Mouse (Mus musculus) hindbrain, embryonic 15.5 days (tissue): Measurements from ENCODE around the gene Stac2. TPM values are rescaled to one million over a fixed set of nuclear protein-coding genes. Genes with fewer than 3 reads are reported as not detected.

Experiments used
- ATAC-seq: fragments of 200-750 bp; cut with Nextera tagmentation; 2 replicates; pipeline ENCODE4 v1.8.0; 2017; ENCODE audit warnings: low read depth, moderate number of reproducible peaks, moderate TSS enrichment; ENCODE audit not compliant: low FRiP score
- H3K27ac ChIP-seq: fragments of 300-500 bp; sonication (generic); replicated peaks from 2 replicates; pipeline ENCODE4 v1.5.1; 2015; ENCODE audit warnings: mild to moderate bottlenecking, inconsistent platforms
- H3K27me3 ChIP-seq: fragments of 300-500 bp; sonication (generic); 2 replicates; pipeline ENCODE4 v1.6.1; 2015; ENCODE audit warnings: control low read depth, inconsistent platforms
- H3K36me3 ChIP-seq: fragments of 300-500 bp; sonication (generic); 2 replicates; pipeline ENCODE4 v1.6.1; 2015; ENCODE audit warnings: control low read depth, inconsistent platforms
- H3K4me1 ChIP-seq: fragments of 300-500 bp; sonication (generic); replicated peaks from 2 replicates; pipeline ENCODE4 v1.6.1; 2015; ENCODE audit warnings: control low read depth, inconsistent platforms
- H3K4me2 ChIP-seq: fragments of 300-500 bp; sonication (generic); 2 replicates; pipeline ENCODE4 v1.6.1; 2015; ENCODE audit warnings: moderate library complexity, mild to moderate bottlenecking, inconsistent platforms
- H3K4me3 ChIP-seq: fragments of 300-500 bp; sonication (generic); 2 replicates; pipeline ENCODE4 v1.5.1; 2015; ENCODE audit warnings: mild to moderate bottlenecking, inconsistent platforms
- H3K9ac ChIP-seq: fragments of 300-500 bp; sonication (generic); 2 replicates; pipeline ENCODE4 v1.6.1; 2015; ENCODE audit warnings: inconsistent platforms
- H3K9me3 ChIP-seq: fragments of 300-500 bp; sonication (generic); 2 replicates; pipeline ENCODE4 v1.6.1; 2016; ENCODE audit warnings: control low read depth, inconsistent platforms
- WGBS: fragments of 180-500 bp; shearing (Covaris S2); methylation state at CpG from one replicate; pipeline ENCODE4 v1.1.7; 2015; 5-methylcytosine and 5-hydroxymethylcytosine counted together
- polyA plus RNA-seq: library from polyadenylated mRNA; unstranded; fragments of >200 nt; fragmentation: Nextera tagmentation; extraction: Ambion mirVana; gene quantifications from 2 replicates; pipeline ENCODE4 v1.2.1, GENCODE M21; 2015

Gene Stac2
- polyA plus RNA-seq, 1 experiment from 2014 or later = 9.7 TPM

DNA sequence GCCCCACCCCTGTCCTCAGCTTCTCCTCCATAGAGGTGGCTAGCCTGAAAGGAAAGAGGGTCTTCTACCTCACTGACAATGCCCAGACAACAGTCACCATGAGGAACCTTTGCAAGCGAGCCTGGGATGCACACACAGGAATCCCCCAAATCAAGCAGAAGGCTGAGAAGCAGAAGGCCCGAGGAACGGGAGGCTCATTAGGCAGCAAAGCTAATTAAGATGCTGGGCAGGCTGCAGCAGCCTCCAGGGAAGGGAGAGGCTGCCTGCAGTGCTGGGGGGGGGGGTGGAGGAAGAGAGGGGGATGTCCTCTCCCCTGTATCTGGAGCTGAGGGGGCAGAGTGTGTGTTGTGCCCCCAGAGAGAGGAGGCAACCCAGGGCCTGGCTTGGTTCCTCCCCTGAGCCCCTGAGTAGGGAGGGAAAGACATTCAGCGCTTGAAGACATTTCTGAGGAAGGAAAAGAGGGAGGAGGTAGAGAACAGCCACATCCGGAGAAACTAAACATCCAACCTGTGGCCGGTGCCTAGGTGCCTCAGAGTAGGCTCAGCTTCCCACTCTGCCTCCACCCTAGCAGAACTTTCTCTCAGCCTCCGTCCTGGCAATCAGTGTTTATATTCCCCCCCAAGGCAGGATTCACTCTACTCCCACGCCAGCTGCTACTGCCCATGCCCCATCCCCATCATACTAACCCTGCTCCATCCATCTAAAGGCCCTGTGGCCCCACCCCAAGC is 33.2 kb downstream of the Stac2 start:
- Histone ChIP-seq H3K36me3 (peaks cover 28% of the 10 kb centered on the region), H3K27ac (peak overlapping the region; percentile 66), H3K4me3 (peak overlapping the region; percentile 75), H3K9me3 (no peaks in the 10 kb centered on the region), H3K9ac (peak overlapping the region; percentile 85), H3K4me2 (peak overlapping the region; percentile 82), H3K27me3 (no peaks in the 10 kb centered on the region), H3K4me1 (peaks cover 40% of the 10 kb centered on the region)
- peak; percentile 8; the same call in 1 of the 2 replicates for ATAC-seq
- 13% methylated on average over 8 of the region's 8 CpGs for WGBS

DNA sequence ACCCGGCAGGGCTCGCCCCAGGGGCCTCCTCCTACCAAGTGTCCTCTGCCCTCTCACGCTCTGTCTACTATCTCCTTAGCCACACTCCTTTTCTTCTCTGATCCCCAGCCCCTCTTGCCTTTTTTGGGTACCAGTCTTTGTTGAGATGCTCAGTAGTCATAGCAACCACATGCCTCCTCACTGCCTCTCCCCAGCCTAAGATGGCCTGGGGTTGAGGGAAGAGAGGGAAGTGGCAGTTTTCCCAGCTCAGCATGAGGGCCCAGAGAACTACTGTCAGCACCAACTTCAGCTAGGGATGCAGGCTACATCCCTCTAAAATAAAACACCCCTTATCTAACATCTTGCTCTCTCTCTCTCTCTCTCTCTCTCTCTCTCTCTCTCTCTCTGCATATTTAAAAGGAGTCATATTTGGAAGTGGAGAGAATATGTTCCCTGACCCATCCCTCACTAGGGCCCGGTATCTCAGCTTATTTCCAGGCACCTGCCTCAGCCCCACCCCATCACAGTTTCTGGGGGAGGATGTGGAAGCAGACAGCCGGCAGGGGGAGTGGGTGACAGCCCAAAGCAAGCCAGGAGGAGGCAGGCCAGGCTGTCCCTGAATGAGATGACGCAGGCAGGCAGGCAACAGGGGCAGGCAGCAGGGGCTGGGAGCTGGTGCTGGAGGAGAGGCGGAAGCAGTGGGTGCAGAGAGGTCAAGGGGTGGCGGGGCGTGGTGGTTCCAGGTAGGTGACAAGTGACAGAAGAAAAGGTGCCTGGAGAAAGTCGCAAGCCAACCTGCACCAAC is 34.2 kb downstream of the Stac2 start:
- Histone ChIP-seq H3K9me3 (no peaks in the 10 kb centered on the region), H3K4me1 (peaks cover 40% of the 10 kb centered on the region), H3K4me3 (no peak overlapping the region), H3K4me2 (peak overlapping the region; percentile 82), H3K27ac (peak overlapping the region; percentile 66), H3K9ac (no peak overlapping the region), H3K27me3 (no peaks in the 10 kb centered on the region), H3K36me3 (peaks cover 38% of the 10 kb centered on the region)
- ATAC-seq = no peak
- WGBS = 24% methylated on average over 10 of the region's 10 CpGs

DNA sequence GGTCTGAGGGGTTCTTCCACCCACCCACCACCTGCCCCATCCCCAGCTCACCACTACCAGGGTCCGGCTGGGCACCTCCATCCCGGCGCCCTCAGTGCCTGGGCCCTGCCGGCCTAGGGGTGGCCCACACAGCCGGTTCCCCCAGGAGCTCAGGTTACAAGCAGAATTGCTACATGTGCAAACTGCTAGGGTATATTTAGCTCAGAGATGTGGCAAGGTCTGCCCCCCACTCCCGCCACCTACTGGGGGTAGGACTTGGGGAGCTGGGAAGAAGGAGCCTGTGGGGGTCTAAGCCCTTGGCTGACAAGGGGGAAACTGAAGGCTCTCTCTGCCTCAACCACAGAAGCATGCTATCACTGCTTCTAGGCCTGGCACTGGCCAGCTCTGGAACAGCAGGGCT is 35.0 kb downstream of the Stac2 start:
- no peaks in the 10 kb centered on the region for H3K9me3 ChIP-seq
- no peaks in the 10 kb centered on the region for H3K27me3 ChIP-seq
- H3K27ac ChIP-seq = no peak overlapping the region
- H3K4me1 ChIP-seq = peaks cover 36% of the 10 kb centered on the region
- no peak overlapping the region for H3K4me3 ChIP-seq
- no peak overlapping the region for H3K4me2 ChIP-seq
- no peak for ATAC-seq
- WGBS = 84% methylated on average over 6 of the region's 6 CpGs
- peaks cover 44% of the 10 kb centered on the region for H3K36me3 ChIP-seq
- H3K9ac ChIP-seq = no peak overlapping the region

DNA sequence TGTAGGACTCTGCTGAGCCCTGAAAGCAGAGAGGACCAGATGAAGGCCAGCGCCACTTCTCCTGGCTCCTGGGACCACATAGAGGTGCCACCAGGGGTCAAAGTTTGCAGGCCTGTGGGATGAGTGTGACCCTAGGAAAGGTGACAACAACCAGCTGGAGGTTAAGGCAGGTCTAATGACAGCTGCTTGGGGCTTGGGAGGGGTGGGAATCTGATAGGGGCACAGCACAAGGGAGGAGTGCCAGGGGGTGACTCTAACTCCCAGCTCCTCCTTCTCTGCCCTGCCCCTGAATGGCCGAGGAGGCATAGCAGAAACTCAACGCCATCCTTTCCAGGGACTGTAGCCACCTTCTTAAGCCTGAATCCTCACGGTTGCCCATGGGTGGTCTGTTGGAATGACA is 36.4 kb downstream of the Stac2 start:
- Histone ChIP-seq H3K27me3 (no peaks in the 10 kb centered on the region), H3K4me1 (peaks cover 32% of the 10 kb centered on the region), H3K27ac (no peak overlapping the region), H3K4me3 (no peak overlapping the region), H3K36me3 (peaks cover 47% of the 10 kb centered on the region), H3K9me3 (no peaks in the 10 kb centered on the region), H3K9ac (no peak overlapping the region), H3K4me2 (no peak overlapping the region)
- ATAC-seq = no peak
- 80% methylated on average over 4 of the region's 4 CpGs for WGBS

DNA sequence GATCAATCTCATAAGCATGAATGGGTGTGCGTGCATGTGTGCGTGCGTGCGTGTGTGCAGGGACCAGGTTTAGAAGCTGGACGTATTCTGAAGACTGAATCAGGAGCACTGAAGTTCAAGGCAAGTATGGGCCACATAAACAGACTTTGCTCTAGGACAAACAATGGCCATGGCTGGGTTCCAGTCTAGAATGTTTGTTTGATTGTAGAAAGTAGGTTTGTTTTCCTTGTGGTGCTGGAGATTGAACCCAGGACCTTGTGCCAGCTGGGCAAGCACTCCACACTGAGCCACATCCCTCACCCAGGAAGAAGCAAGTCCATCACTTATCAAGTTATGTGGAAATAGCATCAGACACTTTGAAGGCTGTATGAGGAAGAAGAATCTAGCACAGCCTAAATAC is 37.1 kb downstream of the Stac2 start:
- Histone ChIP-seq H3K9ac (no peak overlapping the region), H3K27me3 (no peaks in the 10 kb centered on the region), H3K4me3 (no peak overlapping the region), H3K36me3 (peaks cover 50% of the 10 kb centered on the region), H3K4me2 (no peak overlapping the region), H3K9me3 (no peaks in the 10 kb centered on the region), H3K4me1 (peaks cover 26% of the 10 kb centered on the region), H3K27ac (no peak overlapping the region)
- ATAC-seq = no peak
- WGBS = 90% methylated on average over 5 of the region's 5 CpGs

GRCm38 (mm10) chr11:98012831-98013230 is 40.4 kb downstream of the Stac2 start:
- no peak for ATAC-seq
- Histone ChIP-seq H3K27ac (no peak overlapping the region), H3K4me3 (no peak overlapping the region)

DNA sequence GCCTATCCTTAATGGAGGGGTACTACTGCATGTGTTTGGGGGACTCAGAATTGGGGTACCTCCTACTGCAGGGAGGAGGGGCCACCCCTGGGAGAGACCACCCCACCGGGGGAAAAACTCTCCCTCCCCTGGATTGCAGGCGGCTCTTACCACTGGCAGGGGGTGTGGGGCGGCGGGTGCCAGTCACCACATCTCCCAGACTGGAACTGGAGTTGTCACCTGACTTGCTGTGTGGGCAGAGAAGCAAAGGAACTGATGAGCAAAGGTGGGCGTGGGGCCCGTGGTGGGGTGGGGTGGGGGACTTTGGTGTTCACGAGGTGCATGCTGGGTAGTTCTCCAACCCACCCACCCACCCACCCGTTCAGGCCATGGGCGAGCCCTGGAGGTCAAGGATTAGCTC is 41.5 kb downstream of the Stac2 start:
- Histone ChIP-seq H3K9me3 (no peaks in the 10 kb centered on the region), H3K27me3 (no peaks in the 10 kb centered on the region), H3K36me3 (peaks cover 67% of the 10 kb centered on the region), H3K4me3 (no peak overlapping the region), H3K27ac (no peak overlapping the region), H3K4me1 (no peaks in the 10 kb centered on the region), H3K9ac (no peak overlapping the region), H3K4me2 (no peak overlapping the region)
- 64% methylated on average over 9 of the region's 9 CpGs for WGBS
- peak; percentile 33; the same call in 1 of the 2 replicates for ATAC-seq

More at GRCm38 (mm10) chr11:98012831-98013230, 40.4 kb downstream of the Stac2 start:
- H3K36me3 ChIP-seq = peaks cover 70% of the 10 kb centered on the region
- H3K4me2 ChIP-seq = no peak overlapping the region
- no peak overlapping the region for H3K9ac ChIP-seq
- 87% methylated on average over 10 of the region's 10 CpGs for WGBS
- no peaks in the 10 kb centered on the region for H3K9me3 ChIP-seq
- H3K4me1 ChIP-seq = no peaks in the 10 kb centered on the region
- H3K27me3 ChIP-seq = no peaks in the 10 kb centered on the region

GRCm38 (mm10) chr11:98008087-98008486 is 45.2 kb downstream of the Stac2 start:
- 85% methylated on average over 11 of the region's 11 CpGs for WGBS
- Histone ChIP-seq H3K4me3 (no peak overlapping the region), H3K4me1 (peaks cover 11% of the 10 kb centered on the region), H3K27me3 (no peaks in the 10 kb centered on the region), H3K36me3 (peaks cover 61% of the 10 kb centered on the region), H3K4me2 (no peak overlapping the region), H3K27ac (no peak overlapping the region), H3K9ac (no peak overlapping the region), H3K9me3 (no peaks in the 10 kb centered on the region)
- ATAC-seq = no peak

DNA sequence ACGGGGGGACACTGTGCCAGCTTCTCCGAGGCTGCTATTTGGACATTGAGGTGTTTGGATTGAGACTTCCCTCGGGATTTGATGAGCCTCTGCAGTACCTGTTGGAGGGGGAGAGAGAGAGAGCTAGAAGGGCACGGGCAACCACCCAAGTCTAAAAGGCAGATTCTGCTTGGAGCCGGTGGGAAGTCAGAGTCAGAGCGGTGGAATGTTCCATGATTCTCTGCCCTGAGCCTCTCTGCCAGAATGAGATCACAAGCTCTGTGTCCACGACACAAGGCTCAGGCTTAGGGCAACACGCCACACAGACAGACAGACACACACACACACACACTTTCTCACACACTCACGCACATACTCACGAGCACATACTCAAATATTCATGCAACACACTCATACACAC is 47.6 kb downstream of the Stac2 start:
- Histone ChIP-seq H3K27me3 (no peaks in the 10 kb centered on the region), H3K4me2 (no peak overlapping the region), H3K4me3 (no peak overlapping the region), H3K36me3 (peaks cover 59% of the 10 kb centered on the region), H3K9me3 (no peaks in the 10 kb centered on the region), H3K27ac (no peak overlapping the region), H3K4me1 (peaks cover 20% of the 10 kb centered on the region), H3K9ac (no peak overlapping the region)
- ATAC-seq = no peak
- WGBS = 83% methylated on average over 10 of the region's 10 CpGs

DNA sequence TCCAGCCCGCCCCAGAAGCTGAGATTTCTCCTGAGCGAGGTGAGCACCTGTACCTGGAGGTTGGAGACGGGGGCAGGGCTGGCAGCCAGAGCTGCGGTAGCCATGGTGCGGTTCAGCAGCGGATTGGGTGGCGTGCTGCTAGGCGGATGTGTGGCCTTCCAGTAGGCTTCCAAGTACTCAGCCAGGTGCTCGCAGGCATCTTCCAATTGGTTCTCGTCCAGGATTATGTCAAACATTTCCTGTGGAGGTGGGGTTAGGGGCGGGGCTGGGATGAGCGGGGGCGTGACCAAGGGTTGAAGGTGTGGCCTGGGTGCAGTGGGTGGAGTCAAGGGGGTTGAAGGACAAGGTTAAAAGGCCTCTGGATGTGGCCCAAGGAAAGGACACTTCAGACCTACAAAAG is 48.2 kb downstream of the Stac2 start:
- 46% methylated on average over 13 of the region's 13 CpGs for WGBS
- Histone ChIP-seq H3K9ac (no peak overlapping the region), H3K4me3 (no peak overlapping the region), H3K4me2 (no peak overlapping the region), H3K9me3 (no peaks in the 10 kb centered on the region), H3K36me3 (peaks cover 54% of the 10 kb centered on the region), H3K27ac (no peak overlapping the region), H3K4me1 (peaks cover 20% of the 10 kb centered on the region), H3K27me3 (no peaks in the 10 kb centered on the region)
- no peak for ATAC-seq

DNA sequence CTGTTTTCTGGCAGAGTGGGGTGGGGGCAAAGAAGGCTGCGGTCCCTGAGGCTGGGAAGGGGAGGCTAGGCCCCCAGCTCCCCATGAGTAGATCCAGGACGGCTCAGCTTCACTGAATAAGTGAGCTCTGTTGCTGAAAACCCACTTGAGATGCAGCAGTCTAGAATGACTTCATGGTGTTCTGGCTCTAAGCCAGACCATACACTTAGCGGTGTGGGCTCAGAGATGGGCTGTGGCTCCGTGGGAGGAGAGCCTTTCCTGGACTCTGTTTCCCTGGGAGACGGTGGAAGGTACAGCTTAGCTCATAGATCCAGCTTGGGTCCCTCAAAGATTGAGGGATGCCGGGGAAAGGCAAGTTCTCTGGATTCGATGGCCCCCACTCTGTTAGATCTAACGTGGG is 49.1 kb downstream of the Stac2 start:
- Histone ChIP-seq H3K4me2 (no peak overlapping the region), H3K27me3 (no peaks in the 10 kb centered on the region), H3K4me3 (no peak overlapping the region), H3K4me1 (peaks cover 24% of the 10 kb centered on the region), H3K9ac (no peak overlapping the region), H3K9me3 (no peaks in the 10 kb centered on the region), H3K27ac (no peak overlapping the region), H3K36me3 (peaks cover 45% of the 10 kb centered on the region)
- no peak for ATAC-seq
- WGBS = 64% methylated on average over 8 of the region's 8 CpGs

DNA sequence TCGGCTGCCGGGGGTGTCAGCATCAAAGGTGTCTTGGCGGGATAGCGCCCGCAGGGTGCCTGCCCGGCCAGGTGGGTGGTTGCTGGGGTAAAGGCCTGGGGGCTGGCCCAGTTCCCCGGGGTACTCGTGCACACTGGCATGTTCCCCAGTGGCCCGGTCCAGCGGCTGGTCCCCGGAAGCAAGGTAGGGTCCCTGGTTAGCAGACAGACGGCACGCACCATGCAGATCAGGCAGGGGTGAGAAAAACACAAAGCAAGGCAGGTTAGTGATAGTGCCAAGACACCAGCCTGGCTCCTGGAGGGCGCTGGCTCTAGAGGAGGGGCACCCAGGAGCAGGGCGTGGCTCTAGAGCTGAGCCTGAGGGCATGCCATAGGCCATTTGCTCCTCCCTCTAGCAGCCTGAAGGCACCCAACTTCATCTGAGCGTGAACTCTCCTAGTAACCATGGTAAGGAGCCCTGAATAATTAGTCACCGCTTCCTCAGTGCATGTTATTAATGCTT is 50.0 kb downstream of the Stac2 start:
- H3K9ac ChIP-seq = no peak overlapping the region
- ATAC-seq = no peak
- H3K27me3 ChIP-seq = no peaks in the 10 kb centered on the region
- H3K36me3 ChIP-seq = peaks cover 37% of the 10 kb centered on the region
- WGBS = 47% methylated on average over 17 of the region's 17 CpGs
- no peaks in the 10 kb centered on the region for H3K9me3 ChIP-seq
- no peak overlapping the region for H3K27ac ChIP-seq
- H3K4me2 ChIP-seq = no peak overlapping the region; the same call in 1 of the 2 replicates
- H3K4me1 ChIP-seq = peaks cover 24% of the 10 kb centered on the region
- no peak overlapping the region for H3K4me3 ChIP-seq
